ENCODE assay signal across 25 mouse cellular contexts in the genomic region with DNA sequence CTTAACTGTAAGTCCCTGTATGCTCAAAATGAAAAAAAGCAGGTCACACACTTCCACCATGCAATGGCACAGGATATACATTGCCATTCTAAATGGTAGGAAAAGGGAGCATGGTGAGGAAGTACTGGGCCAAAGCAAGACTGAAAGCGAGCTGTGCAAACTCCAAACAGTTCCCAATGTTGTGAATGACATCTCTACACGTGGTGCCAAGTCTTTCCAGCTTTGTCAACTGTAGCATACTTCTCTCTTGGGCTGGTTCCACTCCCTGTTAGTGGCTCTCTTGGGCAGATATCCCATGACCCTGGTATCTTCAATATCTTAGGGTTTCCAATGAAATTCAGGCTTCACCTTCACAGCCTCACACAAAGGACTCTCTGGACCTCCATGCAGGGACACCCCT. TPM values are rescaled to one million over a fixed set of nuclear protein-coding genes. Genes with fewer than 3 reads are reported as not detected.
DNase-seq lines count a peak whose midpoint lies in the region; ATAC-seq lines count a peak whose summit lies in the region.
"Had no signal": no experiment of that assay in that cellular context is flagged by ENCODE, and none has a peak within 500 bp of the region (broad histone marks: within the 10 kb centered on the region; RNA-seq: fewer than 3 reads in every experiment).

No protein-coding gene starts in this region.

- H3K4me3 ChIP-seq in heart, embryonic 10.5 days: no peak overlapping the region
- H3K4me3 ChIP-seq in midbrain, embryonic 11.5 days (ENCODE audit: low read depth, low read length): no peak overlapping the region
- H3K4me3 ChIP-seq in midbrain, embryonic 10.5 days: no peak overlapping the region

- no peak overlapping the region for H3K9ac ChIP-seq in midbrain, embryonic 11.5 days (ENCODE audit: low read length)

- peak; percentile 14 for DNase-seq in heart, embryonic 10.5 days (ENCODE audit: low spot score)
- no peak for DNase-seq in heart, adult 11 months
- peak; percentile 69 for DNase-seq in midbrain, embryonic 11.5 days (ENCODE audit: low spot score, missing footprints)
- DNase-seq in midbrain, embryonic 10.5 days (ENCODE audit: low spot score): no peak
- peak; percentile 53 for DNase-seq in adipocyte (ENCODE audit: low spot score)
- DNase-seq in adrenal gland, adult 18-20 months (ENCODE audit: low spot score in 2 of 2): no peak
- DNase-seq: adrenal gland, adult 2 months; adrenal gland, adult 8-10 months; adrenal gland, postnatal 10 days; adrenal gland, postnatal 14 days; adrenal gland, postnatal 25 days; adrenal gland, postnatal 36 days; B cell, adult 2 months; cerebellum, adult 11 months; cerebellum, adult 11-12 months; cerebellum, adult 18-20 months; cerebellum, adult 2 months; cerebellum, adult 8-10 months had no signal

- no peaks in the 10 kb centered on the region for H3K36me3 ChIP-seq in heart, embryonic 10.5 days
- H3K36me3 ChIP-seq in midbrain, embryonic 11.5 days (ENCODE audit: control insufficient read depth, insufficient read depth, low read length): no peaks in the 10 kb centered on the region
- H3K36me3 ChIP-seq in midbrain, embryonic 10.5 days: no peaks in the 10 kb centered on the region
- H3K36me3 ChIP-seq: G1E had no signal

- H3K27ac ChIP-seq in heart, embryonic 10.5 days: no peak overlapping the region
- H3K27ac ChIP-seq in midbrain, embryonic 11.5 days (ENCODE audit: low read depth, low read length): no peak overlapping the region
- no peak overlapping the region for H3K27ac ChIP-seq in midbrain, embryonic 10.5 days (replicated peaks)

- ATAC-seq in midbrain, embryonic 11.5 days (ENCODE audit: low FRiP score): no peak
- ATAC-seq: activated CD4-positive, CD25-positive, alpha-beta regulatory T cell, adult 4 months; CD4-positive, CD25-positive, alpha-beta regulatory T cell, adult 4 months; Patski had no signal

- no peaks in the 10 kb centered on the region for H3K4me1 ChIP-seq in heart, embryonic 10.5 days
- no peaks in the 10 kb centered on the region for H3K4me1 ChIP-seq in midbrain, embryonic 11.5 days (ENCODE audit: control insufficient read depth, insufficient read depth, low read length)
- H3K4me1 ChIP-seq in midbrain, embryonic 10.5 days: peaks cover 5% of the 10 kb centered on the region; the same call in 1 of the 2 replicates

- H3K4me2 ChIP-seq in midbrain, embryonic 11.5 days: no peak overlapping the region

- no peaks in the 10 kb centered on the region for H3K9me3 ChIP-seq in heart, embryonic 10.5 days
- H3K9me3 ChIP-seq in midbrain, embryonic 11.5 days (ENCODE audit: control insufficient read depth, low read length): no peaks in the 10 kb centered on the region
- no peaks in the 10 kb centered on the region for H3K9me3 ChIP-seq in midbrain, embryonic 10.5 days (replicated peaks)
- H3K9me3 ChIP-seq: G1E had no signal

- WGBS in heart, embryonic 10.5 days: 58% methylated on average over 2 of the region's 2 CpGs
- 67% methylated on average over 2 of the region's 2 CpGs for WGBS in midbrain, embryonic 11.5 days
- WGBS in midbrain, embryonic 10.5 days: 78% methylated on average over 2 of the region's 2 CpGs

- no peaks in the 10 kb centered on the region for H3K27me3 ChIP-seq in heart, embryonic 10.5 days (ENCODE audit: insufficient read depth, poor library complexity, severe bottlenecking)
- H3K27me3 ChIP-seq in midbrain, embryonic 11.5 days (ENCODE audit: control insufficient read depth, insufficient read depth, low read length): no peaks in the 10 kb centered on the region
- H3K27me3 ChIP-seq in midbrain, embryonic 10.5 days (ENCODE audit: low read depth, poor library complexity, severe bottlenecking): no peaks in the 10 kb centered on the region
- H3K27me3 ChIP-seq: CH12.LX, Patski had no signal

RNA-seq across cellular contexts. Expression of a gene that starts 26.9 kb away (rescaled TPM):
- 0.57 TPM in 1 of 2 replicates, not detected in the other for polyA plus RNA-seq in heart, embryonic 10.5 days (2016; fragmentation: Nextera tagmentation; extraction: Ambion mirVana)
- polyA plus RNA-seq in midbrain, embryonic 11.5 days (2014; fragmentation: Nextera tagmentation; extraction: Ambion mirVana): not detected in 2 replicates
- polyA plus RNA-seq in midbrain, embryonic 10.5 days (2016; fragmentation: Nextera tagmentation; extraction: Ambion mirVana): not detected in 2 replicates
- 1,000 to 10,000 TPM; 2,529 to 6,211 TPM for total RNA-seq in adrenal gland, adult 18-20 months (2021)
- total RNA-seq: ES-E14, G1E, MEL had no signal
- polyA plus RNA-seq: activated CD4-positive, CD25-positive, alpha-beta regulatory T cell, adult 4 months; G1E had no signal

RNA-seq across cellular contexts. Expression of a gene that starts 37.0 kb away (rescaled TPM):
- 54.3 and 59.3 TPM in 2 replicates for polyA plus RNA-seq in heart, embryonic 10.5 days (2016; fragmentation: Nextera tagmentation; extraction: Ambion mirVana)
- 63.7 and 64.1 TPM in 2 replicates for polyA plus RNA-seq in midbrain, embryonic 11.5 days (2014; fragmentation: Nextera tagmentation; extraction: Ambion mirVana)
- polyA plus RNA-seq in midbrain, embryonic 10.5 days (2016; fragmentation: Nextera tagmentation; extraction: Ambion mirVana): 57.2 and 66.0 TPM in 2 replicates
- total RNA-seq in adrenal gland, adult 18-20 months (2021): 10 to 100 TPM; 26.2 to 39.8 TPM

RNA-seq across cellular contexts. Expression of a gene that starts 55.0 kb away (rescaled TPM):
- polyA plus RNA-seq in heart, embryonic 10.5 days (2016; fragmentation: Nextera tagmentation; extraction: Ambion mirVana): 44.8 and 61.8 TPM in 2 replicates
- 11.7 and 14.2 TPM in 2 replicates for polyA plus RNA-seq in midbrain, embryonic 11.5 days (2014; fragmentation: Nextera tagmentation; extraction: Ambion mirVana)
- 15.0 and 16.2 TPM in 2 replicates for polyA plus RNA-seq in midbrain, embryonic 10.5 days (2016; fragmentation: Nextera tagmentation; extraction: Ambion mirVana)
- total RNA-seq in adrenal gland, adult 18-20 months (2021): 100 to 1,000 TPM; 154 to 191 TPM

Comparison
In these comparisons a context has a peak if more than half of its experiments do, and no peak if none do; other contexts are left out.
1. DNase-seq: peak in heart, embryonic 10.5 days (single experiment), midbrain, embryonic 11.5 days (single experiment) and adipocyte (single experiment); none in heart, adult 11 months (single experiment), midbrain, embryonic 10.5 days (single experiment) and adrenal gland, adult 18-20 months (0 of 2).